Mouse (Mus musculus): Measurements from ENCODE around the gene Hs2st1.

Gene Hs2st1

DNA sequence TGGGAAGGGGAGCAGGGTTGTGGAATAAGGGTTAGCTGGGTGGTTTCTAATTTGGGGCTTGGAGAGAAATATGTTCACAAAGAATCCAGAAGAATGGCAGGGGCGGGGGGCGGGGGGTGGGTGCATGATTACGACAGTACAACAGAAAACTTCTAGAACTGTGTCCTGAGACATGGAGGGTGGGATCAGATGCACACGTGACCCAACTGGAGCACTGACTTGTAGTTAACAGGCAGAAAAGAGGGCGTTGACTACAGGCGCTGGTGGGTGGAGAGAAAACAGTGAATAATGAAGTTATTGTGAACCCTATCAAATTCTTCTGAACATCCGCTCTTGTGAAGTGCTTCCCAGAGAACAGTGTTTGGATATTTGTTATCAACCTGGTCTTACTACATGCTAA, 6.1 kb downstream of the Hs2st1 start:
- in situ Hi-C loops (cut with MboI; ENCODE audit: low pct_unique_long_range_greater_than_20kb in 1 of 2, low sequenced_read_pairs in 2 of 2, unreplicated experiment in 1 of 2): no loop called here

DNA sequence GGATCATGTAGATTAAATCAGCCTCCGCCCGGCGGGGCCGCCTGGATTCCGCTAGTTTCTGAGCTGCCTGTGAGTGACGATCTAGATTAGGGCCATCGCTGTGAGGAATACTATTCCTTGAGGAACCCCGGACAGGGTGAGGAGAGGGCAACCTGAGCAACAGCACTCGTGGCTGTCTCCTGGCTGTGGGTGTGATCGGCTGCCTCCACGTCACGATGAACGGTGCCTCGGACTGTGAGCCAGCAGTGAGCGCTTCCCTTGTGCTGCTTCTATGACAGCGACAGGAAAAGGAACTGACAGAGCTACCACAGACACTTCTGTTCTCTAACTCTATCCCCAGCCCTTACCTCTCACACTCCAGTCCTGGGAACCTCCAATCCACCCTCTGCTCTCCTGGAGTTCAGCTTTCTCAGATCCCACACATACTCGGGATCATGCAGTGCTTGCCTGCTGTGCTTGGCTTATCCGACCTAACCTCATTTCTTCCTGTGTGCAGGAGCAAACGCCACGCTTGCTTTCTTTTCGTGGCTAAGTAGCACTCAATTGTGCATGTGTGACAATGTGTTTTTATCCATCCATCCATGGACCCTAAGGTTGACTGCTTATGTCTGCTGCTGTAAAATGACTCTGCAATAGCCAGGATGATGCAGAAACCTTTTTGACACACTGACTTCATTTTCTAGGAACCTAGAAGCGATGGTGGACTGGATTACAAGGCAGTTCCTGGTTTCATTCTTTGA, 8.3 kb downstream of the Hs2st1 start:
- in situ Hi-C loops (cut with MboI; ENCODE audit: low pct_unique_long_range_greater_than_20kb in 1 of 2, low sequenced_read_pairs in 2 of 2, unreplicated experiment in 1 of 2): no loop called here

DNA sequence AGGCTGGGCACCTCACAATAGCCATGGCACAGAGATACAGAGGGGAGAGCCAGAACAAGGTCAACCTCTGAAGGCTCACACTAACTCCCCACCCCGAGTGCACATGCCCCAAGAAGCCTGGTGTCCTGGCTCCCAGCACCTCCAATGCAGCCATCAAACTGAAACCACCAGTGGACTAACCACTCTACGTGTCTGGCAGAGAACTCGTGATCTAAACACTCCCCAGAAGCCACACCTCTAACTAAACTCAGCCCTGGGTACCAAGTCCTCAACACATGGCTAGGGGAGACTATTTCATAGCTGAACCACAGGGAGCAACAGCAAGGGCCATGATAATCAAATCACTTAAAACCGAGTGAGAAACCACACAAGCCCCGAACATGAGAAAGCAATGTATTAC, 11.7 kb downstream of the Hs2st1 start:
- in situ Hi-C loops (cut with MboI; ENCODE audit: low pct_unique_long_range_greater_than_20kb in 1 of 2, low sequenced_read_pairs in 2 of 2, unreplicated experiment in 1 of 2): no loop called here

DNA sequence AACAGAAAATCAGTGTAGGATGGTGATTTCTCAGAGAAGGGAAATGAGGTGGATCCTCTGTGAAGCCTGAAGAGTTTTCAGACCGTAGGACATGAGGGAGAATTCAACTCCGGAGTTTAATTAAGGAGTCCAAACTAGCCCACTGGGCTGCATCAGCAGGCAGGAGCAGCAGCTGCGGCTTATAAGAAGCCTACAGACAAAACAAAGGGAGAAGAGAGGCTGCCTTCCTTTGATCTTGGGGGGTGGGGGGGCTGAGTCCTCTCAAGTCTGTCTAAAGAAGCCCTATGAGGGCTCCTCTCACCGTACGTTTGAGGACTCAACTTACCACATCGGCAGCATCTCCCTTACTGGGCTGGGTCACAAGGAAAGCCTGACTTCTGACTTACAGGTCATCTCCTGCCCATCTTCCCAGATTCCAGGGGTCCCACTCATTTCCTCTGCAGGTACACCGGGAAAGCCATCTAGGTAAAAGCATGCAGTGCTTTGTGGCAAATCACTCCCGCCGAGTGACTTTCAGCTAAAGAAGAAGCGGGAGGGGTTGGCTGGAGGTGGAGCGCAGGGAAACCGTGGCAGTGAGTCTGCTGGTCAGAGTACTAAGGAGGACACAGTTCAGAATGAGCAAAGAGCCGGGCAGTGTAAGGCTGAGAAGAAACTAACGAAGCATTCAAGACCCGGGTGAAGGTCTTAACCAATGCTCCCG, 13.2 kb downstream of the Hs2st1 start:
- in situ Hi-C loops (cut with MboI; ENCODE audit: low pct_unique_long_range_greater_than_20kb in 1 of 2, low sequenced_read_pairs in 2 of 2, unreplicated experiment in 1 of 2): no loop called here

DNA sequence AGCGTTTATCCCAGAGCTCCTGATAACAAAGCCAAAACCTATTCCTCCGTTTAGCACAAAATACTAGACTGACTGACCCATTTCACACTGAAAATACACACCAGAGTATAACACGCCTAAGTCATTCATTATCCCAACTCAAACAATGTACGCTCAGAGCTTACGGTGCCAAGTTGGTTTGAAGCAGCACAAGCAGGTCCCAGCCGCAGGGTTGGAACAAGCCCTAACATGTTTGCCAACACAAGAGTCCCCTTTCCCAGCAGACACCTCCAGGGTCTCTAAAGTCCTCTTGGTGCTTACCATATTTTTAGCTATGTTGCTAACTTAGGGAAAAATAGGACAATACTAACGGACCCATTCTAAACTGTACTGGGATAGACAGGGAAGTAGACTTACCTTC, 14.8 kb downstream of the Hs2st1 start:
- in situ Hi-C loops (cut with MboI; ENCODE audit: low pct_unique_long_range_greater_than_20kb in 1 of 2, low sequenced_read_pairs in 2 of 2, unreplicated experiment in 1 of 2): no loop called here

DNA sequence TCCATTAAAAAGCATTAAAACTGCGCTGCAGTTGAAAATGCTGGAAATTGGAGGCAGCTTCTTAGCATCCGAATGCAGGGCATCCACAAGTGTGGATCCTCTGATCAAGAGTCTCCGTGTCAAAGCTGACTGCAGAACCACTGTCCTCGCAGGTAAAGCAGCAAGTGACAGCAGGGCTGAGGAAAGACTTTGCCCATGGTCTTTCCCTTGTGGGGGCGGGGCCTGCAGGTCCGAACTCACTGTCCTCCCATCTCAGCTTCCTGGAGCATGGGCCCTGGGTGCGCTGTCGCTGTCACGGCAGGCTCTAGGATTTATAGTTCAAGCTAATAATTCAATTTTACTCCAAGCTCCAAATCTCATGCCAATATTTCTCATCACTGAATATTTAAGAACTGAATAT, 15.5 kb downstream of the Hs2st1 start:
- in situ Hi-C loops (cut with MboI; ENCODE audit: low pct_unique_long_range_greater_than_20kb in 1 of 2, low sequenced_read_pairs in 2 of 2, unreplicated experiment in 1 of 2): no loop called here

DNA sequence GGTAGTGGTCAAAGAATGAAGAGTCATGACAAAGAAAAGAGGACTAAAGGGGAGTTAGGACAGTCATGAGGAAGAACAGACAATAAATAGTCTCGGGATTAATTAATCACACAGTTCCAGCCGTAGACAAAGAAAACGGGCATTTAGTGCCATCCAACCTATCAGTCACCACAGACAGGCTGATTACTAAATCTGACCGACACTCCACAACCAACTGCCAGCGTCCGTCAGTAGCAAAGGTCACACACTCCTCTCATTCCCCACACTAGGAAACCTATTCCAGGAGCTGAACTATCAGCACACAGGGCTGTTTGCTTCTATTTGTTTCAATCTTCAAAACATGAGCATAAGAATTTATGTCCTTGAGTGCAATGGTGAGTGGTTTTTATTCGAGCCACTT, 16.0 kb downstream of the Hs2st1 start:
- in situ Hi-C loops (cut with MboI; ENCODE audit: low pct_unique_long_range_greater_than_20kb in 1 of 2, low sequenced_read_pairs in 2 of 2, unreplicated experiment in 1 of 2): no loop called here

DNA sequence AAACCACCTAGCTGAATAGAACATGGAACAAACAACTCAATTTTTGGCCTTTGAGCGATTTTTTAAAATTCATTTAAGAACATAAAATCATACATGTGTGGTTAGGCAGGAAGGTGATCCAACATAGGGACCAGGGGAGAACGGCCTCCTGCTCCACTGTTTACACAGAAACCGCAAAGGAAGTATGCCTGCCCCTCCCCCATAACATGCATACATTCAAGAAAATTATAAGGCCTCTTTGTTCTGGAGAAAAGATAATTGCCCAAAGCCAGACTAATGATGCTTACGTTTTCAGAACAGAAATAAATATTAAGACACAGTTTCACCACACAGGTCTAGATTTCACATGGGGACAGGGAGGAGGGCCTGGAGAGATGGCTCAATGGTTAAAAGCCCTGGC, 18.6 kb downstream of the Hs2st1 start:
- in situ Hi-C loops (cut with MboI; ENCODE audit: low pct_unique_long_range_greater_than_20kb in 1 of 2, low sequenced_read_pairs in 2 of 2, unreplicated experiment in 1 of 2): no loop called here

DNA sequence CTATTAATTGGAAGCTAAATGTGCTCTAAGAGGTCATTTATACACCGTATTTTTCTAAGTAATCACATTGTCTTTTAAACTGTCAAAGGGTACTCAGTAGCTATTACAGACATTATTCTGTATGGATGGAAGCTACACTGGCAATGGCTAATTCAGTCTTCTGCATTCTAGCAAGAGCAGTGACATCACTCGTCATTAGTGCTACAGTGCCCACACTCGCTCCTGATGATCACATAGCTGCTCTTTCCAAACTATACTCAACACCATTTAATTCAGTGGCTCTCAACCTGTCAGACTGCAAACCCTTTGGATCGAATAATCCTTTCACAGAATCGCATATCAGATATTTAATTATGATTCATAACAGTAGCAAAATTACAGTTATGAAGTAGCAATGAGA, 19.3 kb downstream of the Hs2st1 start:
- in situ Hi-C loops (cut with MboI; ENCODE audit: low pct_unique_long_range_greater_than_20kb in 1 of 2, low sequenced_read_pairs in 2 of 2, unreplicated experiment in 1 of 2): no loop called here

DNA sequence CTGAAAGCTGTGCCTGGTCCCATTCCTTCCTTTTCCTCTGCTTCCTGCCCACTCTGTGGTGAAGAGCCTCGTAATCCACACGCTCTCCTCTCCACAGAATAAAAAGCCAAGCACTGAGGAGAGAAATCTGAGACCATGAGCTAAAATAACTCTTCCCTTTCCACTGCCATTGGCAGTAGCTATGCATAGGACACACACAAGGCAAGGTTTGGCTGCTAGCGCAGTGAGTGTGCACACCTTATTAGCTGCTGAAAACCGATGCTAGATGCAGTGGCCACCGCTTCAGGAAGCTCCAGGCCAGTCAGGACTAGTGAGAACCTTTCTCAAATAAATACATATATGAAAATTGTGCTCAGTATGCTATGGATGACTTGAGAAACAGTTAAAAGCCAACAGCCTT, 19.9 kb downstream of the Hs2st1 start:
- in situ Hi-C loops (cut with MboI; ENCODE audit: low pct_unique_long_range_greater_than_20kb in 1 of 2, low sequenced_read_pairs in 2 of 2, unreplicated experiment in 1 of 2): no loop called here

DNA sequence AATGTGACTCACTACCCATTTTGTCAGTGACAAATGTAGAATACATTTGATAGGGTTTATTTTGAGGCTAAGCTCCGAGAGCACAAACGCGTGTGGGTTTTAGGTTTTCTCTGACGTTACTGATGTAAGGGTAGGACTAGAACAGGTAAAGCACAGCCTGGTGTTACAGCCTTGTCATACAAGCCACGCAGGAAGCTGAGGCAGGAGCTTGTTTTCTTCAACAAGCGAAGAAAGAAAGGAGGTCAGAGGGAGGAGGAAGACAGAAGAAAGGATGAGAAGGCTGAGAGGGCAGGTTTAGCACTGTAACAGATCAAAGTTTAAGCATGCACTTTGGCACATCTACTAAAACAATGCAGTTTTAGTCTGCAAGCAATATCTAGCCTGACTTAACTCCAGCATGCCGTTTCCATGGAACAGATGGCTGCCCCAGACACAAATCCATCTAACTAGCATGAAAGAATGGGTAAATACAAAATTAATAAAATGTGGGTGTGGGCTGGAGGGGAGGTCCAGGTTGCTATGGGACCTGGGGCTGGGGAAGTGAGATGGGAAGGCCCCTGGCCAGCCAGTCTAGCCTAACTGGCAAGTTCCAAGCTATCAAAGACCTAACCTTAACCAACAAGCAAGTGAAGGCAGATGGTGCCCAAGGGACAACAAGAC, 21.7 kb downstream of the Hs2st1 start:
- in situ Hi-C loops (cut with MboI; ENCODE audit: low pct_unique_long_range_greater_than_20kb in 1 of 2, low sequenced_read_pairs in 2 of 2, unreplicated experiment in 1 of 2): no loop called here

DNA sequence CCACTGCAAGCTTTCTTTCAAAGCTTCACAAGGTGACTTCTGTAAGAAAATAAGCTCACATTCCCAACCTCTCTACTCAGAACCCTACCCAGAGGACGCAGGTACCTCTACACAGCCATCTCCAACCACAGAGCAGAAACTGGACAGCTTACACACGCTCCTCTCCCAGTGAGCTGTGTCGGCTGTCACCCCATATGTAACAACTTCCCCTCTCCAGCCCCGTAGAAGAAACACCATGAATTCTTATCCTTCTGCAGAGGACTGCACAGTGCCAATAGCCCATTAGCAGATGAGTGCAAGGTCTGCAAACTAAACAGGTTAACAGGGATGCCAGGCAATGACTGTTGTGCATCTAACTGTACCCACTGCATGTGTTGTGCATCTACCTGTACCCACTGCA, 23.5 kb downstream of the Hs2st1 start:
- in situ Hi-C loops (cut with MboI; ENCODE audit: low pct_unique_long_range_greater_than_20kb in 1 of 2, low sequenced_read_pairs in 2 of 2, unreplicated experiment in 1 of 2): no loop called here

DNA sequence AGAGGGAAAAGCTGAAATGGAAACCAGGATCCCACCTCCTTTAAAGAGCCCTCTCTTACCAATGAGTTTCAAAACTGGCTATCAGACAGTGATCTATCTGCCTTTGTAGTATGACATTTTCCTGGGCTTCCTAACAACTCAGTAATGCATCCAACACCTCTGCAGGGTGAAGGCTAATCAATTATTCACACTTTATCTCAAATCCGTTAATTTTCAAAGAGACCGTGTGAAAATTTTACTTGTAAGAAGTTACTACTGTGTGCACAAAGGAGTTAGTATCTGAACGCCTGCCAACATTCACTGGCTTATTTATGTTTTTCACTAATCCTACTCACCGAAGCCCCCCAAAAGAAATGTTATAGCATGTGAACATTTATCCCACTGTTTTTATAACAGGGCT, 24.1 kb downstream of the Hs2st1 start:
- in situ Hi-C loops (cut with MboI; ENCODE audit: low pct_unique_long_range_greater_than_20kb in 1 of 2, low sequenced_read_pairs in 2 of 2, unreplicated experiment in 1 of 2): no loop called here

DNA sequence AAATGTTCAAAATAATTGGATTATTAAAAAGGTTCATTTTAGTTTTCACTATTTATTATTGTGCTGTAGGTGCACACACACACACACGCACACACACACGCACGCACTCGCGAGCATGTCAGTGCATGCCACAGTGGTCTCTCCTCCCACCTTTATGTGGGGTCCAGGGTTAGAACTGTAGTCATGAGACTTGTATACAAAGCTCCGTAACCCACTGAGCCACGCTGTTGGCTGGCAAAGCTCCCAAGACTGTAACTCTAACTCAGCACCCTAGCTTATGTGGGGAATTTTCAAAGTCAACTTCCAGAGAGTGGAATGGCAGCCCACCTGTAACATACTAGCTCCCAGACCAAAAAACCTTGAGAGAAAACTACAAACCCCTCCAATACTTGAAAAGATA, 24.8 kb downstream of the Hs2st1 start:
- in situ Hi-C loops (cut with MboI; ENCODE audit: low pct_unique_long_range_greater_than_20kb in 1 of 2, low sequenced_read_pairs in 2 of 2, unreplicated experiment in 1 of 2): no loop called here

DNA sequence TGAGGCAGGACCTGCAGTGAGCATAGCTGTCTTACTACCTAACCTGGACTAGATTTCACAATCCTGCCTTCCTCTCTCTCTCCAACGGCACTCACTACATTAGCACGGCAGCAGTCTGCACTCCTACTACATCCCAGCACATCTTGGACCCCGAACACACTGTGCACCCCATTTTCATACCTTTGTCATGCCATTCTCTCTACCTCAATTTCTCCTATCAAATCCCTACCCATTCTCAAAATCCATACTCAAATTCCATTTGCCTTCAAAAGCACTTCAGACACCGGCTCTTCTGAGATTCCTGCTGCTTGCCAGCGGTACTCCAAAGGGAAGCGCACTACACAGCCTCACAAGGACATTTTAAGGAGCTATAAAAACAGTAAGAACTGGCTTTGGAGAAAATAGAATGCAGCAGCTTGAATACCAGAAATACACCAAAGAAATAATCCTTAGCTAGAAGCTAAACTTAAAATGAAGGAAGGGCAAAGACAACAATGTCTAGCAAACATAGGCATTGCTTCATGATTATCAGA, 28.0 kb downstream of the Hs2st1 start:
- in situ Hi-C loops (cut with MboI; ENCODE audit: low pct_unique_long_range_greater_than_20kb in 1 of 2, low sequenced_read_pairs in 2 of 2, unreplicated experiment in 1 of 2): no loop called here

DNA sequence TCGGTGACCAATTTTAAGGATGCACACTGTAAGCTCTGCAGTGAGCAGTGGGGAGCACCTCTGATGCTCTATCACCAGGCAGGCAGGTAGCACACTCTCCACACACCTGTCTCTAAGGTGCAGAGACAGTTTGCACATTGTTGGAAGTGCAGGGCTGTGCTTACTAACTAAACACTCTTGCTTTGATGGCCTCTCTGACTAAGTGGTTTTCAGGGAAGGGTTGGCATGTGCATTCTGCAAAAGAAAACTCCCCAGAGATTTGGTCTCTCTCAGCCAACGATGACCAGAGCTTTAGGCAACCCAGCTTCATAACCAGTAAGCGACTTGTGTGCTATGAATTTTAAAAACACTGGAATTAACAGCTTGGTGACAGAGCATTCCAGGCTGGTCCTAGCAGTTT, 29.2 kb downstream of the Hs2st1 start:
- in situ Hi-C loops (cut with MboI; ENCODE audit: low pct_unique_long_range_greater_than_20kb in 1 of 2, low sequenced_read_pairs in 2 of 2, unreplicated experiment in 1 of 2): no loop called here

DNA sequence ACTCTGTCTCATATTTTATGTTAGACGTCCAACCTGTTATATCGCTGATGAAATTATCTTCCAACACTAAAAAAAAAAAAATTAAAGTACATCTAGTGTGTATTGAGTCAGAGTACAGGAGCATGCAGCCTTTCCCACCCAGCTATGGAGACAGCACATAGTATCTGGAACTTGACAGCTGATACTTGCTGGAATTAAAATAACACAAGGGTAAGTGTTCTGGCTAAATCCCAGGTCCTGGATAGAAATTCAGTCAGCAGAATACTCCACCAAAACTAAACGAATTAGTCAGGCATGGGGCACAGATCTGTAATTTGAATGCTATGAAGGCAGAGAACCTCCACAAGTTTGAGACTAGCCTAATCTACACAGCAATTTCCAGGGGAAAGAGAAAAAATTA, 30.9 kb downstream of the Hs2st1 start:
- in situ Hi-C loops (cut with MboI; ENCODE audit: low pct_unique_long_range_greater_than_20kb in 1 of 2, low sequenced_read_pairs in 2 of 2, unreplicated experiment in 1 of 2): no loop called here

DNA sequence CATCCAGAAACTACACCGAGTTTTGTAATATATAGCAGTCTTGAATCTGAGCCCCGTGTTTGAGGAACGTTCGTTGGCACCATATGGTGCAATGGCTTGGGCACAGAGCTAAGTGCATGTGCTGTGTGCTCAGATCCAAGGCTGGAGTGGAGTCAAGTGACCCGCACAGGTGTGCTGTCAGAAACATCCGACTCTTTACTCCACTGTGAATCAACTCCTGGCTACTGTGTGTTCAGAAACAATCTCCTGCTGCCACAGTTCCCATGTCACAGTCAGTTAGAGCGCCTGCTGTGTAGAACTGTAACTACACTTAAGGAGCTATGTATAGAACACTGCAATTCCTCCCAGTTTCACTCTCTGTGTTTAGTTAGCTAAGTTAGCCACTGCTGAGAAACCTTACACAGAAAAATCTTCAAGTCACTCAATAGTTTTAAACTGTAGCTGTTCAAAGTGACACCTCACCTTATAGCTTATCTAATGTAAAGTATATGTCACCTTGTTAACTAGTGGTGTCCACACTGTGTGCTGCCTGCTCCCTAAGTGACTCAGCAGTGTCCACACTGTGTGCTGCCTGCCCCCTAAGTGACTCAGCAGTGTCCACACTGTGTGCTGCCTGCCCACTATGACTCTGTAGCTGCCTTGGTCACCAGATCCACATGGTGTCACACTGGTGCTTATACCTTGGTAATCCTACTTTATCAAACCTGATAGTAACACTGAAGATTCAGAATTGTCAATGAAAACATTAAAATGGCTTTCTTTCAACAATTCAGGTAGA, 32.7 kb downstream of the Hs2st1 start:
- in situ Hi-C loops (cut with MboI; ENCODE audit: low pct_unique_long_range_greater_than_20kb in 1 of 2, low sequenced_read_pairs in 2 of 2, unreplicated experiment in 1 of 2): no loop called here

DNA sequence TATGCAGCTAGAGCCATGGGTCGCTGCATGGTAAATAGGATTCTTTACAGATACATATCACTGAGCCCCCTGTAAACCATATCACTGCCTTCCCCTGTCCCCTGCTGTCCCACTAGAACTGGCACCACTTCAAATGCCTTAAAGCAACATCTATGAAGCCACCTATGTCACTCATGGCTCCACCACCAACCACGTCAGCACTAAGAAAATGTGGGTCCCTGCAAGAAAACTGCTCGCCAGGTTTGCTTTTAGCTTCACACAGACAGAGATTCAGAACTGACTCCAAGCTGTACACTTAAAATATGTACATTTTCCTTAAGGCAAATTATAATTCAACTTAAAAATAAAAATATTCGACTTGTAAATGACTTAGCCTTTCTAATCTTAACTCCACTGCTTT, 34.9 kb downstream of the Hs2st1 start:
- in situ Hi-C loops (cut with MboI; ENCODE audit: low pct_unique_long_range_greater_than_20kb in 1 of 2, low sequenced_read_pairs in 2 of 2, unreplicated experiment in 1 of 2): no loop called here
